Mouse (Mus musculus): ENCODE data around the gene Sirt2.
A peak's percentile ranks its signal among the peaks of the same experiment; 100 is the strongest.

Gene Sirt2

DNA sequence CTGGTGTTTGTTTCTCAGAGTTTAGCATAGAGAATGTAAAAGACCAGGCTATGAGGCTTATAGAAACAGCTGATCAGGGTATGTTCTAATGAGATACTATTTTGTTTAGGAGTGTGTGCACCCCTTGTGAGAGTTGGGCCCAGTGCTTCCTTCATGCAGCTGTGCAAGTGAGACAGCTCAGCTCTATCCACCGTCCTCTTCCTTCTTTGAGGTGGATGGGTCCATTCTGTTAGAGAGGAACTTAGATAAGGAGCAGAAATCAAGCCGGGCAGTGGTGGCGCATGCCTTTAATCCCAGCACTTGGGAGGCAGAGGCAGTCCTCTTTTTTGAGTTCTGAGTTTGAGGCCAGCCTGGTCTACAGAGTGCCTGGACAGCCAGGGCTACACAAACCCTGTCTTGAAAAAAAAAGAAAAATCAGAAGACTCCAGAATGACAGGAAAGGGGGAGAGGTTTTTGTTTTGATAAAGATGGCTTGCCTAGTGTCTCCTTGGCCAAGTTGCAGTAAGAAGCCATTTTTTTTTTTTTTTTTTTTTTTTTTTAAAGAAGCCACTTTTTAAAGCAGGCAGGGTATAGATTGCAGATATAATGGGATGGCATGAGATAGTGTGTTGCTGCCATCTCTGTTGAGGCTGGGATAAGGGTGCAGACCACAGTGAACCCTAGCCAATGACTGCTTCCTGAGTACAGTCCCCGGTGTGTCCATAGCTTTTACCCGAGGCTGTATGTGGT, 47.9 kb downstream of the Sirt2 start:
- no peak for DNase-seq (ENCODE audit: inconsistent age in 2 of 2, low spot score in 1 of 2)

DNA sequence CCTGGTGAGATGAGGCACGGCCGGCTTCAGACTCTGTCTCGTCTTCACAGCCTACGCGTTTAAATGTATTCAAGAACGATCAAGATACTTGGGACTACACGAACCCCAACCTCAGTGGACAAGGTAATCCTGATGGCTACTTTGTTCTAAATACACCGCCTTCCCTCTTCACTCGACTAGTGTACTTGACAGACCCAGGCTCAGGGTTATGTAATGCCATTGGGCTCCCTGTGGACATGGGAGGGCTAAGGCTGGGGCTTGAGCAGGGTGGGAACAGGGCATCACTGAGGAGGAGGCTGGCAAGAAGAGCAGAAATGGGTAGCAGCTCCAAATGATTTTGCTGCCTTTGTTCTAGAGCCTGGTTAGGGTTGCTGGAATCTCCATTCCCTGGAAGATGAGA, 48.7 kb downstream of the Sirt2 start:
- no peak for DNase-seq (ENCODE audit: inconsistent age in 2 of 2, low spot score in 1 of 2)

DNA sequence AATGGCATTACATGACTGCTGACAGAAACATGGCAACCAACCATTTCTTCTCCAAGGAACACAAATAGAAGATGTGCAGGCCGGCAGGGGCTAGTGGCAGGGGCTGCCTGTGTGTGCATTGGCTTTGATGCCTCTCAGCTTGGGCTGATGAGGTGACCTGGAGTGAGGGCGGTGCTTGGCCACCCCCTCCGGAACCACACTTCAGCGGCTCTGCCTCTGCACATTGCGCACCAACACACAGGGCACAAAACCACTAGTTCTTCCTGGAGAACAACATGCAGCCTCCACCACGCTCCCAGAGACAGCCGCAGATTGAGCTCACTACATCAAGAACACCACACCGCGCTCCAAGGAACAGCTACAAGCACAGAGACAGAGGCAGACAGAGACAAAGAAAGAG, 49.7 kb downstream of the Sirt2 start:
- DNase-seq (ENCODE audit: inconsistent age in 2 of 2, low spot score in 1 of 2): peak; percentile 25 to 47

DNA sequence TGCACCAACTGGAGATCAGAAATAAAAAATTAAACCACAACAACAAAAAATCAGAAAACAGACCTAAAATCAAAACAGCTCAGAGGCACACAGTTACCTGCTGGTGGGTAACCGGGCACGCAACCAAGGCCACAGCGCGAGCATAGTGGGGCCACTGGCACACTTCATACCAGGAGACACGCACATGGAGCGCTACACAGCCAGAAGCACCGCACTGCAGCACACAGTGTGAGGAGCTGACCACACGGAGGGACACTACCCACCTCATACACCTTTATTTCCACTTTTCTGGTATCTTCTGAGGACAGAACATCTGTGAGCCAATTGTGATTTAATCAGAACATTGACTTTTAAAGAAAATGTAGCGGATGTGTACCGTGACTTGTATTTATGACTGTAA, 50.4 kb downstream of the Sirt2 start:
- DNase-seq (ENCODE audit: inconsistent age in 2 of 2, low spot score in 1 of 2): no peak

DNA sequence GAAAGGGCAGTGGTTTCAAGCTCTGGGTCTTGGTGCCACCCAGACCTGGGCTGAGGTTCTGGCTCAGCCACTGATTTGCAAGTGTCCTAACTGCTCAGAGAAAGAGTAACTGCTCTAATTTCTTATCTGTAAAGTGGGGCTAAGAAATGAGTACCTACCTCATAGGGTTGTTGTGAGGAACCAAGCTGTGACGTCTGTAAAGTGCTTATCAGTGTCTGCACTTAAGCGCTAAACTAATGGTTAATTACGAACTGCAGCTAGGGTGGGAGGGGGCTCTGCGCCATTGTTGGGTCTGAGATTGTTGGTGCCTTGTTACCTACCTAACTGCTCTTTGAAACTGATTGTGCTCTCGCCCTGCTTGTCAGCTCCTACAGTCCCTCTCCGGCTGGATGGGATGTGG, 51.0 kb downstream of the Sirt2 start:
- DNase-seq (ENCODE audit: inconsistent age in 2 of 2, low spot score in 1 of 2): peak in 1 of 2 experiments; percentile 46

DNA sequence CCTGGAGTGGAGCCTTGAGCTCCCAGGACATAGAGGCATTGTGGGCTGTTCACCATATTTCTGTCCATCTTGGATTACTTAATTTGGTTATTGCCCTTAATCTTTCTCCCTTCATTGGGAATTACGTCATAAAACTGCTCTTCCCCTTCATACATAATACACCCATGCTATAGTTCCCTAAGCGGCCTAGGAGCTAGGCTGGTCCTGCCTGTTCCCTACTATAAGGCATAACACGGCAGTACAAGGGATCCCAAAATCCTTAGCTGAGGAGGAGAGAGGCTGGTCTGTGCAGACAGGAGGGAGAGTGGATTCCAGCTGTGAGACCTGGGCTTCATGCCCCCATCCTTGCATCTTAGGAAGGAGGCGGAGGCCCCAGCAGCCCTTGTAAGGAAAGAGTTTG, 51.4 kb downstream of the Sirt2 start:
- DNase-seq (ENCODE audit: inconsistent age in 2 of 2, low spot score in 1 of 2): no peak

DNA sequence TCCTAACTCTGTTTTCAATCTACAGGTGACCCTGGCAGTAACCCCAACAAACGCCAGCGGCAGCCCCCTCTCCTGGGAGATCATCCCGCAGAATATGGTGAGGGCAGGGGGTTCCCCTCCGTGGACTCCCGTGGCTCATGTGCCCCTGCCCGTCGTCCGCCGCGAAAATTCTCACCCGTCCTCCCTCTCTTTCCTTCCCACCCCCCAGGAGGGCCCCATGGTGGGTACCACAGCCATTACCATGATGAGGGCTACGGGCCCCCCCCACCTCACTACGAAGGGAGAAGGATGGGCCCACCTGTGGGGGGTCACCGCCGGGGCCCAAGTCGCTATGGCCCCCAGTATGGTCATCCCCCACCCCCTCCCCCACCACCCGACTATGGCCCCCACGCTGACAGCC, 51.9 kb downstream of the Sirt2 start:
- peak in 1 of 2 experiments; percentile 33 for DNase-seq (ENCODE audit: inconsistent age in 2 of 2, low spot score in 1 of 2)

DNA sequence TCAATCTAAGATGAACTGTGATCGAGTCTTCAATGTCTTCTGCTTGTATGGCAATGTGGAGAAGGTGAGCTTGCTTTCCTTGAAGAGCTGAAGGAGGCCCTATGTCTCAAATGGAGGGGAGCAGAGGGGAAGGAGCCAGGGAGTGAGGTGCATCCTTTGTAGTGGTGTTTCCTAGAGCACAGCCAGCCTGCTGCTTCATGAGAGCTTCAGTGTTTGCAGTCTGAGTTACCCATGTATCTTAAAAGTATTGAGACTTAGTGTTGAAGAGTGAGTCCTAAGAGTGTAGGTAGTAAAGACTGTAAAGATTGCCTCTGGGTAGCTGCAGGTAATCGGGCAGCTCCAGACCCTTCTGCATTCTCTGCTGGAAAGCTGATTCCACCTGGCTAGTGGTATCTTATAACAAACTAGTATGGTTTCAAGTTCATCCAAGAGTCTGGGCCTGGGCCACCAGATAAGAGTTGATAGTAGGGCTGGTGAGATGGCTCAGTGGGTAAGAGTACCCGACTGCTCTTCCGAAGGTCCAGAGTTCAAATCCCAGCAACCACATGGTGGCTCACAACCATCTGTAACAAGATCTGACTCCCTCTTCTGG, 52.4 kb downstream of the Sirt2 start:
- DNase-seq (ENCODE audit: inconsistent age in 2 of 2, low spot score in 1 of 2): no peak

DNA sequence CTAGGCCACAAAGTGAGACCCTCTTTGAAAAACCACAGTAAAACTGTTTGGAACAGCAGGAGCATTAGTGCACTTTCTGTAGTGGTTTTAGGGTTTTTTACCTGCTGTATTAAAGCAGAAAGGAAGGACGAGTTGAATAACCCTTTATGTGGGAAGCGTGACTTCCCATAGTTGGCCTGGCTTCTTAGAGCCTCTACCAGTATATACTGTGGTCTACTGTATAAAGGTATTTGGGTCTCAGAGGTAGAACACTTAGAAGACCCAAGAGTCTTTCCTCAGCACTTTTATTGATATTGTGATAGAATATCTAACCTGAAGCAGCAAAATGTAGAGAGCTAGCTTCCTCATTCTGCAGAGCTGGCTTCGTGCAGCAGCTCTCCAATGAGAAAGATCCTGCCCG, 53.0 kb downstream of the Sirt2 start:
- DNase-seq (ENCODE audit: inconsistent age in 2 of 2, low spot score in 1 of 2): no peak

DNA sequence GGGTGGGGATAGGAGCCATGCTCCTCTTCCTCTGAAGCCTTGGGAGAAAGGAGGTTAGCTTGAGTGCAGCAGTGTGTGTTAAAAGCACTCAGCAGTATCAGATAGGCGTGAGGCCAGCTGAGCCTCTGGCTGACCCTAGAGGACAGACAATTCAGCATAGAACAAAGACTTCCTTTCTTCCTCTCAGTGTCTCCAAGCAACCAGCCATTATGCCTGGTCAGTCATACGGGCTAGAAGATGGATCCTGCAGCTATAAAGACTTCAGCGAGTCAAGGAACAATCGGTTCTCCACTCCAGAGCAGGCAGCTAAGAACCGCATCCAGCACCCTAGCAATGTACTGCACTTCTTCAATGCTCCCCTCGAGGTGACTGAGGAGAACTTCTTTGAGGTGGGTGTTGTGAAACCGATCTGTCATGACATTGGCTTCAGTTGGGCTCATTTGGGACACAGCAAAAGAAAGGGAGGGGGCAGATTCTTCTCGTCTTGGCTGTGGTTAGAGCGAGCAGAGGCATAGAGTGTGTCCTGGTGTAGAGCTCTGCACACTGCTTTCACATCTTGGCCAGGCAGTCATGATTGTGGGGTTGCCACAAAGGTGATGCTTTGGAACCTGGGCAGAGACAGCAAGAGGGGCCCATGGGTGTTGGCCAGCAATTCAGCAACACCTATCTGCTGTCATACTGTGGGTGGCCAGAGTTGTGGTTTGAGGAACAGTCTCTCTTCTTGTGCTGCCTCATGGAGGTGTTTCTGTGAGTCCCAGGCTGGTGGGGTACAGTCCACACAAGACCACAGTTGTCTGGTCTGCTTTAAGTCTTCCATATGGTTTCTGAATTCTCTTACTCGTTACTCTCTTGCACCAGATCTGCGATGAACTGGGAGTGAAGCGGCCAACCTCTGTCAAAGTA, 54.1 kb downstream of the Sirt2 start:
- DNase-seq (ENCODE audit: inconsistent age in 2 of 2, low spot score in 1 of 2): peak; percentile 70 to 75

DNA sequence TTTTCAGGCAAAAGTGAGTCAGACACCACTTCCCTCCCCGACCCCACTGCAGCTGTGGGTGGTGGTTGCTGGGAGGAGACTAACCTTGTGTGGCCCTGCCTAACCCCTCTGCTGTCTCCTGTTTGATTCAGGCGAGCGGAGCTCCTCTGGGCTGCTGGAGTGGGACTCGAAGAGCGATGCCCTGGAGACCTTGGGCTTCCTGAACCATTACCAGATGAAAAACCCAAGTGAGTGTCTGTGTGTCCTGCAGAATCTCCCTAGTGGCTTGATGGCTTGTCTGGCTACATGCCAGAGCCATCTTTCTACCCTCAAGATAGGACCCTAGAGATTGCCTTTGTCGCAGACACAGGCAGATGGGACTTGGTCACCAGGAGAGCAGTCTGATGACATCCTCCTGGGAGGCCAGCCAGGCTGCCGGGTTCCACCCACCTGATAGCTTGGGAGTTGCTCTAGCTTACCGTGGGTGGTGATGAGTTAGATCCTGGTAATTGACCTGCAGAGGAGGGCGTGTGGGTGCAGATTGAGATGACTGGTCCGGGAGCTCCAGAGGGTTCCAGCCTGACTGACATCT, 54.8 kb downstream of the Sirt2 start:
- peak; percentile 76 to 83 for DNase-seq (ENCODE audit: inconsistent age in 2 of 2, low spot score in 1 of 2)

DNA sequence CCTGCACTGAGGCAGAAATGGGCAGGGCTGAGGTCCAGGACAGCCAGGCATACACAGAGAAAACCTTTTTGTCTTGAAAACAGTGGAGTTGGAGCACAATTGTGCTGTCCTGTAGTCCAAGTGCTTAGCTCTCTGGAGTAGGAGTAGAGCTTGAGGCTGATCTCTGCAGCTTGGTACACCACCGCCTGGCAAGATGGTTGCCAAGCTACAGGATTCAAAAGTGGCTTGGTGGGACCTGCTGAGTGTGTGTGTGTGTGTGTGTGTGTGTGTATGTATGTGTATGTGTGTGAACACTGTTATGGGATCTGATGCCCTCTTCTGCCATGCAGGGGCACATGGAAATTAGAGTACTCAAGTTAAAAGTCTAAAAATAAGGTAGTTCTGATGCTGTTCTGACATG, 56.0 kb downstream of the Sirt2 start:
- peak in 1 of 2 experiments; percentile 45 for DNase-seq (ENCODE audit: inconsistent age in 2 of 2, low spot score in 1 of 2)

DNA sequence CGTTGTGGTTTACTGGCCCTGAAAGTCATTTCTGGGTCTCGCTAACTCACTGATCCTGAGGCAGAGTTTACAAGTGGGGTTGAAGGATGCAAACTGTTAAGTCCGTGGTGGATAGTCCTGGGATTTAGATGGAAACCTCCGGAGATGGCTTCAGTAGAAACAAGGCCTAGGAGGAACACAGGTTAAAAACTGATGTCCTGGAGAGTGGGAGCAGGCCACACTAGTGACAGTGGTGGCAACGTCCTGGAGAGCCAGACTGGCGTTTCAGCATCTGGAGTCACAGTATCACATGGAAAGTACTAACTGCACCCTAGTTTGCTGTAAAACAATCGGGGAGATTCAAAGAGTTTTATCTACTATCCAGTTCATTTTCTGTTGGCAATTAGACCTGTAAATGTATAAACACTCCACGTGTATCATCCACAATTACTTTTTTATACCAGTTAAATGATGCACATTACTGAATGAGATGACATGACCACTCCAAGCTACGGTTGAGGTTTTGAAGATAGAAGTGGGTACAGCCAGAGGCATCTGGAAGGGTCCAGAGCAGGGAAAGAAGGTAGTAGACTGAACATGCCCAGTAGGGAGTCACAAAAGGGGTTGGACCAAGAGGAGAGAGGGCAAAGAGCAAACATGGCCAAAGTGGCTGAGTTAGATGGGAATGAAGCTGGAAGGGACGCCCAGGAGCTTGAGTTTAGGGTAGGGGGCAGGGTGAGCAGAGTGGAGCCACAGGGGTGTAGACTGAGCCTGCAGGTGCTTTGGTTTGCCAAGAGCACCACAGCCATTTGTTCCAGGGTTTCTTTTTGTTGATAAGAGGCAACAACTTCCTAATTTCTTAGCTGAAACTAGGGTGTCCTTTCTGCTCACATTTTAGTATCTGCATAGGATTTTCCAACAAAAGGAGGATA, 56.7 kb downstream of the Sirt2 start:
- DNase-seq (ENCODE audit: inconsistent age in 2 of 2, low spot score in 1 of 2): peak in 1 of 2 experiments; percentile 57

DNA sequence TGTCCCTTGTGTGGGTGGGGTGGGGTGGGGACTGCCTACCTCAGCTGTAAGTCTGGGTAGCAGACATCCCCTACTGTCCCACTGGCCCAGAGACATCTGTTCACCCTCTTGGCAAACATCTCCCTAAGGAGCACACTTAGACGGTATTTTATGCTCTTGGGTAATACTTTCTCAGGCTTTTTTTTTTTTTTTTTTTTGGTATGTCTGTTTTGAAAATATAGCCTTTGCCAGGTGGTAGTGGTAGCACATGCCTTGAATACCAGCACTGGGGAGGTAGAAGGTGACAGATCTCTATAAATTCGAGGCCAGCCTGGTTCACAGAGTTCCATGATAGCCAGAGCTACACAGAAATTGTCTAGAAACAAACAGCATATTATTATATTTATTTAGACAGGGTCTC, 57.4 kb downstream of the Sirt2 start:
- no peak for DNase-seq (ENCODE audit: inconsistent age in 2 of 2, low spot score in 1 of 2)

DNA sequence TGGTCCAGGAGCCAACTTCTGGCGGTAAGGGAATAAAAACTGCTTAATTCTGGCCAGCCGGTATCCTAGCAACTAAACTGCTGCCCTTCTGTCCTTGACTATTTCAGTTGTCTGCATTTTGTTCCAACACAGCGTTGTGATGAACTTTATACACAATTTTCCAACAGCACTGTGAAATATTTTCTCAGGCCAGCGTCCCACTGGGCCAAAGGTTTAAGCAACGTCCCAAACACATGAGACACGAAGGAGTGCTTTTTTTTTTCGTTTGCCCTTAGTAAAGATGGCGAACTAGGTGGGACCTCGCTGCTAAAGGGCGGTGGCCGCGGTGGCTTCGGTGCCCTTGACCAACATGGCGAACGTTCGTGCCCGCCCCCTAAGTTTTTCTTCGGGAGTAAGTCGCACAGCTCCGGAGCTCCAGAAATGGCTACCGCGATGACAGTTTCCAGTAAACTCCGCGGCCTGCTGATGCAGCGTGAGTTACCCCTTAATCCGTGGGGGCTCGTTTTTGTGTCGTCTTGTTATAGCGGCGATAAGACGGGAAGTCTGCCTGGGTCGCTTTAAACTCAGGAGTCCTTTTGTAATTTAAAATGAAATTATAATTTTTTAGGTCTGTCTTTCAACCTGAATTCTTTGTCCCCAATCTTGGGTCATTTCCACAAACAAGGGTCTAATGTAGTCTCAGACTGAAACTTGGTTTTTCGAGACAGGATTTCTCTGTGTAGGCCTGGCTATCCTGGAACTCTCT, 58.6 kb downstream of the Sirt2 start, which contains the start of gene Ech1:
TSS of gene Ech1 (plus strand) at position 277 of the 745 bp plus-strand sequence.
- peak; percentile 94 to 98 for DNase-seq (ENCODE audit: inconsistent age in 2 of 2, low spot score in 1 of 2)

DNA sequence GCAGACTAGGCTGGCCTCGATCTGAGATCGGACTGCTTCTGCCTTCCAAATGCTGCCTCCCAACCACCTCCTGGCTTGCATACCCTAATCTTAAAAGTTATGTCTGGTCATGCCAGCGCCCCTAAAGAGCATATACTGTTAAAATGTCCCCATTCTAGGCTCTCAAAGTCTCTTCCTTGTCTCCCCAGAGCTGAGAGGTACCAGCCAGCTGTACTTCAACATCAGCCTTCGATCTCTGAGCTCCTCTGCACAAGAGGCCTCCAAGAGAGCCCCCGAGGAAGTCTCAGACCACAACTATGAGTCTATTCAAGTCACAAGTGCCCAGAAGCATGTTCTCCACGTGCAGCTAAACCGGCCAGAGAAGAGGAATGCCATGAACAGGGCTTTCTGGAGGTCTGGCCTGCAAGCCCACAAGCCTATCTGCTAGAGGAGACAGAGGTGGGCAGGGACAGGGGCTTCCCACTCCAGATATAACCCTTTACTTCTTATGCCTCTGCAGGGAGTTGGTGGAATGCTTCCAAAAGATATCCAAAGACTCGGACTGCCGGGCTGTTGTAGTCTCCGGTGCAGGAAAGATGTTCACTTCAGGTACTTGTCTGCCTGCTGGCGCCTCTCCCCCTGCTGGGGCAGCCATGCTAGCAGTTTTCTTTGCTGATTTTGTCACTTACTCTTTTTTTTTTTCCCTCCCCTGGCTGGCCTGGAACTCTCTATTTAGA, 59.3 kb downstream of the Sirt2 start:
- DNase-seq (ENCODE audit: inconsistent age in 2 of 2, low spot score in 1 of 2): peak; percentile 55 to 88

DNA sequence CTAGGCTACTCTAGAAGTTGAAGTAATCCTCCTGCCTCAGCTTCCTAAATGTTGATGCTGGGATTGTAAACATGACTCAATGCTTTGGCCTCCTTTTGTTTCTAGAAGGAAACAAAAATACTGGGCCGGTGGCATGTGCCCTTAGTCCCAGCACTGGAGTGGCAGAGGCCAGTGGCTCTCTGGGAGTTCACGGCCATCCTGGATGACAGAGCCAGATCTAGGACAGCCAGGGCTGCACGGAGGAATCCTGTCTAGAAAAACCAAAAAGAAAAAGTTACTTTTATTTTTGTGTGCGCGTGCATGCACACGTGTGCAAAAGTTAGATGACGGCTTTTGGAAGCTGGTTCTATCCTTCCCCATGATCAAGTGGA, 59.9 kb downstream of the Sirt2 start:
- peak in 1 of 2 experiments; percentile 43 for DNase-seq (ENCODE audit: inconsistent age in 2 of 2, low spot score in 1 of 2)

DNA sequence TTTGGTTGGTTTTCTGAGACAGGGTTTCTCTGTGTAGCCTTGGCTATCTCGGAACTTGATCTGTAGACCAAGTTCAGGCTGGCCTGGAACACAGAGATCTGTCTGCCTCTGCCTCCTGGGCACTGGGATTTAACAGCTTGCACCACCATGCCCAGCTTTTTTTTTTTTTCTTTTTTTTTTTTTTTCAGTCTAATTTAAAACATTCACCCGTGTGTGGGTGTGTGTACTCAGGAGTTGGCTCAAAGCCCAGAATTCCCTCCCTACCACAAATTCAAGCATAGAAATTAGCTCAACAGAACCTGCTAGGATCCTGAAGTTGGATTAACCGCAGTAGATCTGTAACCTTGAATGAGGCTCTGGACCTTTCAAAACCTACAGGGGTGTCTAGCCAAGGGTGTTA, 60.8 kb downstream of the Sirt2 start:
- peak; percentile 60 to 77 for DNase-seq (ENCODE audit: inconsistent age in 2 of 2, low spot score in 1 of 2)

DNA sequence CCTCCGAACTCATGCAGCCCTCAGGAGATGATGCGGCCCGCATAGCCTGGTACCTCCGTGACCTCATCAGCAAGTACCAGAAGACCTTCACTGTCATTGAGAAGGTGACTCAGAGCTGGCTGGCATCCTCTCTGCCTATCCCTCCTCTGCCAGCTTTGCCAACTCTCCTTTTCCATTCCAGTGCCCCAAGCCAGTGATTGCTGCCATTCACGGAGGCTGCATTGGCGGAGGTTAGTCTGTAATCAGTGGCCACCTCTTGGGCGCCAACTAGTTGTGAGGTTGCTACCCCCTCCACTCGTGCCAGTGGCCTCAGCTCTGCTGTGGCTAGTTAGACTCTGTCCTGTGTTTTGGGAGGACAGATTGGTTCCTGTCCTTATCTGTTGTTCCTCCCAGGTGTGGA, 63.3 kb downstream of the Sirt2 start:
- DNase-seq (ENCODE audit: inconsistent age in 2 of 2, low spot score in 1 of 2): peak; percentile 86 to 92

Data from adrenal gland, adult (tissue).